ENCODE assay signal across 15 mouse cellular contexts in the genomic region with DNA sequence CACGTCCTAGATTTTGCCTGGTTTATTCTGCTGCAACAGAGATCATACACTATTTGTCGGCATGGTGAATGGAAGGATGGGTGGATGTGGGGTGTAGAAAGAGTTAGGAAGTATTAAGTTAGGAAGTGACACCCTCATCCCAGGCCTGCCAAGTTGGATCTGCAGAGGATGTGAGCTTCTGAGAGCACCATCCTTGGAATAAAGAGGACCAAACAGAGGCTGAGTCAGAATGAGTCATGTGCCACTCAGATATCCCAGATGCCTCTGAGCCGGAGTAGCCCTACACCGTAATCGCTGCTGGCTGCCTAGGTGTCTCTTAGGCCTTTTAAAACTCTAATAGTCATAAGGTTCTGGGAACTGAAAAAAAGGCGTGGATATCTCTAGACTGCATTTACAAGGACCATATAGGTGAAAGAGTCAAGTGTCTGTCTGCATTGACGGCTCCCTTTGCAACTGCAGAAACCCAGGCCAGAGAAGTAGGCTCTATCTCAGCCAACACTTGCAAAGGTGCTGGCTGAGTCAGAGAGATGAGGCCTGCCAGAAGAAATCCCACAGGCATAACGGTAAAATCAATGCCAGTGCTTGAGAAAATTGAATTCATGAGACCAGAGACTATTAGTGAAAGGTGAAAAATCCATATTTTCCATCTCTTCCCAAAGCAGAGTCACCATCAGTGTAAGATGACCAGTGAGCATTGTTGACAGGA.
DNase-seq lines count a peak whose midpoint lies in the region; ATAC-seq lines count a peak whose summit lies in the region.
"Had no signal": no experiment of that assay in that cellular context is flagged by ENCODE, and none has a peak within 500 bp of the region (broad histone marks: within the 10 kb centered on the region; RNA-seq: fewer than 3 reads in every experiment).

No protein-coding gene starts in this region.

- ATAC-seq in frontal cortex, adult (ENCODE audit: low TSS enrichment) = peak; percentile 96
- ATAC-seq: intestine, postnatal 0 days; liver, embryonic 12.5 days had no signal

- DNase-seq in frontal cortex, postnatal 14 days (ENCODE audit: low spot score in 2 of 2) = no peak
- peak; percentile 38 for DNase-seq in right cerebral cortex, postnatal 25 days
- DNase-seq in right cerebral cortex, postnatal 14 days = no peak
- DNase-seq in fibroblast of lung, adult 2 months (ENCODE audit: low read depth) = peak; percentile 52
- no peak for DNase-seq in spleen, postnatal 10 days (ENCODE audit: low spot score in 2 of 2)
- DNase-seq in heart, postnatal 4 days = no peak
- no peak for DNase-seq in urinary bladder, adult 2 months (ENCODE audit: low spot score)
- DNase-seq: cerebellum, postnatal 14 days; gastrocnemius, adult 2 months; kidney, postnatal 14 days; layer of hippocampus, postnatal 36 days; thymus, postnatal 25 days had no signal

Comparison
In these comparisons a context has a peak if more than half of its experiments do, and no peak if none do; other contexts are left out.
1. DNase-seq: peak in right cerebral cortex, postnatal 25 days (single experiment) and fibroblast of lung, adult 2 months (single experiment); none in frontal cortex, postnatal 14 days (0 of 2), right cerebral cortex, postnatal 14 days (single experiment), spleen, postnatal 10 days (0 of 2), heart, postnatal 4 days (single experiment) and urinary bladder, adult 2 months (single experiment).